Mouse (Mus musculus): ENCODE results near the gene Cmtm8.

Cmtm8 gene

DNA sequence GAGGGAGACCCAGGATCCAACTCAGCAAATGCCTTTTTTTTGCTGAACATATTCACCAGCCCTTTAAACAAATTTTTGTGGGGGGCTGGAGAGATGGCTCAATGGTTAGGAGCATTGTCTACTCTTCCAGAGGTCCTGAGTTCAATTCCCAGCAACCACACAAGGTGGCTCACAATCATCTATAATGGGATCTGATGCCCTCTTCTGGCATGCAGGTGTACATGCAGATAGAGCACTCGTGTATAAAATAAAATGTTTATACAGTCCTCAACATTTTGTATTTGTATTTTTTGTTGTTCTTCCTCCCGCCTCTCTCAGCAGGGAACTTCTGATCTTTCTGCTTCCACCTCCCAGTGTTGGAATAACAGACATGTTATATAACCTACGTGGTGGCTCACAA lies 92.4 kb downstream of the Cmtm8 start:
- no peak for DNase-seq

DNA sequence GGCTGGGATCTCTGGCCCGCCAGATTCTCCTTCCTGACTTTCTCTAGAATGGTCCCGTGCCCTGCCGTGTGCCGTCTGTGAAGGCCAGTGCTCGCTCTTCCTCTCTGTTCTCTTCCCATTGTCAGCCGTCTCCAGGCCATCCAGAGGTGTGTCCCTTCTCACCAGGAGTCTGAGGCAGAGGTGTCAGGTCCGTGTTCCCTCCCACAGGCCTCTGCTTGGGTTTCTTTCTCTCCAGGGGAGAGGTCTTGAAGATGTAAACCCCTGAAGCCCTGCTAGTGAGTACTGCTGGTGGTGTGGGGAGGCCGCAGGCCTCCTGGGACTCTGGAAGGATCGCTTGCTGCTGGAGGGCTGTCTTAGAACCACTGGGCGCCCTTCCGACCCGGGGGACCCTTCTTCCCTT lies 96.5 kb downstream of the Cmtm8 start:
- no peak for DNase-seq

DNA sequence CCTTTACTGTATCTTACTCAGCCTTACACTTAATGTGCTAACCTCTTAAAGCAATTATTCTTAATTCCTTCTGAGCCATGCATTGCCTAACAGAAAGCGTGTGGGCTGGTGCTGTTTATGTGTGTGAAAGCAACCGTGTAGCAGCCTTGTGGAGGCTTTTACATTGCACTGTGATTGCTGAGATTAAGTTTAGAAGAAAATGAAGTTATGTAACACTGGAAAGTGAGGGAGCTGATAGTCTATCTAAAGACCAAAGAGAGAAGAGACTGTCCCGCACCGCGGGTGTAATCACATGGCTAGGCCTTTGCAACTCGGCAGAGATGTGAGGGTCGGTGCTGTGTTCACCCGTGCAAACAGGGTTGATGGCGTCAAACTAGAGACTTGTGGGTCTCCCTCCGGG lies 96.9 kb downstream of the Cmtm8 start:
- no peak for DNase-seq

DNA sequence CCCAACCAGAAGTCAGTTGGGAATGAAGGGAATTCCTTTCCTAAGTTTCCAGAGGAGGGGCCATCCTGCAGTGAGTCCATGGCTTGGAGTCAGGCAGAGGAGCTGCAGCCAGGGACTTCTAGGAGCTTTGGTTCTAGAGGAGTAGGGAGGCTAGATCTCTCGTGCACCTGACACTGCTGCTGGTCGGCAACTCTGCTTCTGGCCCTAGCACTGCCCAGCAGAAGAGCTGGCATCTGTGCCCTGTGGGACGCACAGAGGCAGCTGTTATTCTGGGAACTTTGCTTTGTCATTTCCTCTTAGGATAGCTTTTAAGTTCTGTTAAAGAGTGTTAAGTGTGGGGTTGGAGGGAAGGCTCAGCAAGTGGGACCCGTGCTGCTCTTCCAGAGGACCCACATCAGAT lies 98.3 kb downstream of the Cmtm8 start:
- no peak for DNase-seq

DNA sequence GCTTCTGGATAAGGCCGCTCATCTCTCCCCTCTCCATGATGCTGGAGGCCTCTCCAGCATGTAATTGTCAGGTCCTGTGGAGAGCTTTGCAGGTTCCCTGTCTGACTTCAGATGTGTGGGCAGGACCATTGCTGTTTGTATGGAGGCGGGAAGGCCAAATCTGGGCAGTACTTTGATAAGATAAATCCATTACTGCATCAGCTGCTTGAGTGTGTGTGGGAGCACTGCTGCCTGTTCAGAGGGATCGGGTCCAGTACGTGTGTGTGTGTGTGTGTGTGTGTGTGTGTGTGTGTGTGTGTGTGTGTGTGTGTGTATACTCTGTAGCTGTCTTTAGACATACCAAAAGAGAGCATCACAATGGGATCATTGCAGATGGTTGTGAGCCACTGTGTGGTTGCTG lies 98.8 kb downstream of the Cmtm8 start:
- DNase-seq: no peak

DNA sequence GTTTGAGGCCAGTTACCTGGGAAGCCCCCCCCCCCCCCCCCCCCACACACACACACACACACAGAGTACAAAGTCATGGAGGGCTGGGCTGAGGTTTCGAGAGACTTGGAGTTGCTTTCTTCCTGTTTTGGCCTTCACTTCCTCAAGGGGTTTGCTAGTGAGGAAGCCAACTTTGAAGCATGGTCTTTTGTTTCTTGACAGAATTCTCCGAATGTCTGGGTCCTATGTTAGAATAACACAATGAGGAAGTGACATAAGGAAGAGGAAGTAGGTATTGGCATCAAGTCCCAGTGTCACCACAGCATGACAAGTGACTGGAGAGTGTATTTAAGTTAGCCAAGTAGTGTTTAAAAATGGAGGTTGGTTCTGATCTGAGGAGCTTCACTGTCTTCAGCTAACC lies 101.2 kb downstream of the Cmtm8 start:
- no peak for DNase-seq

DNA sequence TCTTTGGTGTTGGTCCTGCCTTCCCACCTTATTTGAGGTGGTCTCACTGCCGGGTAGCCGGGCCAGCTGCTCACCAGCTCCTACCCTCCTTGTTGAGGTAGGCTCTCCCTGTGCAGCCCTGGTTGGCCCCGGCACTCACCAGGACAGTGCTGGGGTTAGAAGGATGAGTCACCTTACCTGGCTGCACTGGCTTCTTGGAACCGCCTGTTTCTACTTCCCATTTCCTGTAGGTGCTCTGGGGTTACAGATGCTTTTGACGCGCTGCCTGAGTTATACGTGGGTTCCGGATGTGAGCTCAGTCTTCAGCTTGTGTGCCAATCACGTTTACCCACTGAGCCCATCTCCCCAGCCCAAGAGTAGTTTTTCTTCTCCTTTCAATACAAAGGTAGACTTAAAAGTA lies 103.6 kb downstream of the Cmtm8 start:
- no peak for DNase-seq
